Mouse (Mus musculus) stomach, postnatal 0 days (tissue): Measurements from ENCODE around the gene Grip2.
A peak's percentile ranks its signal among the peaks of the same experiment; 100 is the strongest.

ENCODE experiments used
- CTCF ChIP-seq: IDR thresholded peaks from 2 replicates; pipeline ENCODE4 v1.5.1; 2016; ENCODE audit warnings: antibody characterized with exemption, low read depth, mild to moderate bottlenecking, moderate library complexity
- EP300 ChIP-seq: optimal IDR thresholded peaks from 2 replicates; pipeline ENCODE3; 2016; ENCODE audit warnings: antibody characterized with exemption

DNA sequence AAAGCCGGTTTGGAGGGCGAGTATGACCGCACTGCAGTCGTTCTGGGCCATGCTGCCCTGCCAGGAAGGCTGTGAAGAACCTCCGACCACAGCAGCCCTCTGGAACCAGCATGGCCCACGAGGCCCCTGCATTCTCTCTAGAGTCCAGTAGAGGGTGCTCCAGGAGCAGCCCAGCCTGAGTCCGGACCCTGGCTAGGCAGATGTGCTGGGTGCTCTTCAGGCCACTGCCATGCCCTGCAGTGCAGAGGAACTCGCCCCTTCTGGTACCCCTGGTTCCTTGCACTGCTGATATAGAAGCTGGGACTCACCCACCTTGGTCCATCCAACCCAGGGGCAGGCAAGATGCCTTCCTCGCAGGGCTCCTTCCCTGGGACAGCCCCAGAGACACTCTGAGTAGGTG lies 50.5 kb downstream of the Grip2 start:
- peak; percentile 95 for TF ChIP-seq CTCF
- TF ChIP-seq EP300 = no peak
